Mouse (Mus musculus) gastrocnemius, adult 18-20 months (tissue): ENCODE data around the gene Nup85. TPM values are rescaled to one million over a fixed set of nuclear protein-coding genes. Genes with fewer than 3 reads are reported as not detected.
"Not testable (repeated sequence)": the region's sequence is repeated elsewhere in the genome, so short reads cannot be mapped to it uniquely, and the experiment has no call there.

ENCODE experiments used
- DNase-seq: peaks from one replicate; pipeline ENCODE4 v3.0.0; 2021; ENCODE audit warnings: low spot score
- long read RNA-seq, 2 experiments: library from polyadenylated mRNA; stranded (forward); transcript quantifications; one replicate each; pipeline ENCODE4 v2.0.0; 2021
- total RNA-seq, 2 experiments: library from RNA; stranded (reverse); gene quantifications; 2 replicates each; pipeline ENCODE4 v1.2.3; 2021

Gene Nup85
- total RNA-seq = 10 to 100 TPM; 17.8 to 18.0 TPM
- long read RNA-seq, experiment 1, transcript Nup85-201 (19 exons, 2,230 nt) = major isoform, 32 of 38 reads
- long read RNA-seq, experiment 1, partial matches to known transcripts = 3 of 38 reads
- long read RNA-seq, experiment 1, other reads (novel, unspliced or antisense) = 3 of 38 reads
- long read RNA-seq, experiment 2, transcript Nup85-201 (19 exons, 2,230 nt) = major isoform, 23 of 28 reads
- long read RNA-seq, experiment 2, partial matches to known transcripts = 1 of 28 reads
- long read RNA-seq, experiment 2, other reads (novel, unspliced or antisense) = 4 of 28 reads

DNA sequence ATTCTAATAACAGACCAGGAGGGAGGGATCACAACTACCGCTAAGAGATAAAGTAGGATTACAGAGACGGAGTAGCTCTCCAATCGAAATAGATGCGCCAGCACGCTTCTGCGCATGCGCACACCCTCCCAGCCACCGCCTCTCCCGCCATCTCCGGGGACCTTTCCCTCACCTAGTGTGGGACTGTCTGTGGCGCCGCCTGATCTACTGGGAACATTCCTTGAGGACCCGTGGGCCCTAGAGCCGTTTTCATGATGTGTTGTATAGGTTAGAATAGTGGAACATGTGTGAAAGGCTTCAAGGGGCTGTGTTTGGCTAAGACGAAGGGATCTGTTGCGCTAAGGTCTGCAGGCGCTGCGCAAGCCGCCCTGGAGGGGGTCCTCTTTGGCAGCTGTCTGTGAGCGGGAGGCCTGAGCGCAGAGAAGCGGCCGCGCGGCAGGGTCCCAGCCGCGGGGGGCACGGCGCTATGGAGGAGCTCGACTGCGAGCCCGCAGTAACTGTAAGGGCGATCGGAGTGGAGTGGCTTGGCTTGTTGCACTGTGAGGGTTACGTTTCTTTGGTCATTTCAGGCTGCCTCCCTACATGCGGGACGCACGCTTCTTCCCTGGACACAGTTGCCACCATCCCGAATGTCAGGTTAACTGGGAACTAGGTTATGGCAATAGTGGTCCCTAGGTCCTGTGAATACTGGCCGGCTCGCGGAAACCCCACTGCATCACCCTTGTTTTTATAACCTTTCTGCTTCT is at the start of gene Nup85:
TSS of gene Nup85 (plus strand) at position 371 of the 746 bp plus-strand sequence.
- DNase-seq = peak; percentile 97

DNA sequence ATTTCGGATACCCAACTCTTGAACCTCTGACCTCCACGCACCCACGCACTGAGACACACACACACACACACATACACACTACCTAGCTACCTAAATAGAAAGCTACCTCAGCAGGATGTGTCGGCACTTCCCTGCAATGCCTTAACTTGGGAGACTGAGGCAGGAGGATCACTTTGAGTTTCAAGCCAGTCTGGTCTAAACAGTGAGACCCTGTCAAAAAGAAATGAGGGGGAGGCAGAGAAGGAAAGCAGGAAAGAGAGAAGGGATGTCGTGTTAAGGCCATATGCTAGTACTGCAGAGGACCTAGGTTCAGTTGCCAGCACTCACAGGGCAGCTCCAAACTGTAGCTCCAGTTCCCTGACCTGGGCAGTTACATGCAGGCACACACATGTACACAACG is 49.2 kb upstream of the Nup85 start:
- DNase-seq = no peak

DNA sequence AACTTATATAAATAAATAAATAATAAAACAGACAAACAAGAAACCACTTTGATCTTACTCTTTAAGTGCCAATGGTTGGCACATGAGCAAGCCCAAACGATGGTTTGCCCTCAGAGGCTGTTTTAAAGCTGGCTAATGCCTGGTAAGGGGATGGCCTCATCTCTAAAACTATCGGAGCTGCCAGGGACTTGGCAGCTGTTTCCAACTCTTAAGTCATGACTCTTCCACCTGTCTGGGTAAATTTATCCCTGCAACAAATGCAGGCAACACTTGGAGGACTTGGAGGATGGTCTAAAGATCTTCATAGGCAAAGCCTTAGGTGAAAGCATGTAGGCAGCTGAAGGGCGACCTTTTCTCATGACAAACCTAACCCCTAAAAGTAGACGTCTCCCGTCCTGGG is 47.3 kb upstream of the Nup85 start:
- peak; percentile 35 for DNase-seq

DNA sequence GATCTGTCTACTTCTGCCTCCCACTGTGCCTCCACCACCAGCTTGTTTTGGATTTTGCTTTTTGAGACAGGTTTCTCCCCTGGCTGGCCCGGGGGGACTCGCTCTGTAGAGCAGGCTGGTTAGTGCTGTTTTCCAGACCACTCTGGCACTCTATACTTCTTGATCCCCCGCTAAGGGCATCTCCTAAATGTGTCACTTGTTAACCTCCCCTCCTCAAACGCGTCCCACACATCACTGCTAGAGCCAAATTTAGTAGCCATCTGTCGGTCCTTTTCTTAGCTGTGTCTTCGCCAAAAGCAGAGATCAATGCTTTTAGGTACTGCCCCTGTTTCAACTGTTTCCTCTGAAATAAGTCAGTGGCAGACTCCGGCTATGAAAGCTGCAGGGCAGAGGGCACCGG is 45.5 kb upstream of the Nup85 start:
- no peak for DNase-seq

DNA sequence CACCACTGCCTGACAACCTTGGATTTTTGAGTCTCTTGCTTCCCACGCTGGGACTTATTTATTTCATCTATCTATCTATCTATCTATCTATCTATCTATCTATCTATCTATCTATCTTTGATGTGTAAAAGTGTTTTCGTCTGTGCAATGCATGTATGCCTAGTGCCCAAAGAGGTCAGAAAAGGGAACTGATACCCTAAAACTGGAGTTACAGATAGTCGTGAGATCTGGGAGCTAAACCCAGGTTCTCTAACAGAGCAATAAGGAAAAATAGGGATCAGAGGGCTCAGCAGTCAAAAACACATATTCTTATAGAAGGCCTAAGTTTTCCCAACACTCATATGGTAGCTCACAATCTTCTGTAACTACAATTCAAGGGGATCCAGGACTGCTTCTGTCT is 44.7 kb upstream of the Nup85 start:
- DNase-seq = no peak

DNA sequence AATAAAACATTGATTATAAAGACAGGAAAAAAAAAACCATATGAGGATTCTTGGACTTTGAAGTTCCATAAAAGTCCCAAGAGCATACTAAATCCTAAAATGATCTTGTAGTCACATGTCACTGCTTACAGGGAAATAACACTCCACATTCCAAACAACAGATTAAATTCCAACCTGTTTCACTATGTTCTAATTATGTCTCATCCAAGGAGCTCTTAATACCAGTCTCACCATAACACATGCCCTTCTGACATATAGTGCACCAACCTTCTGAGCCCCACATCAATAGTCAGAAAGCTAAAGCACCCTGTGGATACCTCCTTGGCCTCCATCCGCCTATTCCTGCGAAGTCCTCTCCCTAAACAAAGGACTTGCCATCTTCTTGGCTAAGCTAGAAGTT is 44.0 kb upstream of the Nup85 start:
- no peak for DNase-seq

DNA sequence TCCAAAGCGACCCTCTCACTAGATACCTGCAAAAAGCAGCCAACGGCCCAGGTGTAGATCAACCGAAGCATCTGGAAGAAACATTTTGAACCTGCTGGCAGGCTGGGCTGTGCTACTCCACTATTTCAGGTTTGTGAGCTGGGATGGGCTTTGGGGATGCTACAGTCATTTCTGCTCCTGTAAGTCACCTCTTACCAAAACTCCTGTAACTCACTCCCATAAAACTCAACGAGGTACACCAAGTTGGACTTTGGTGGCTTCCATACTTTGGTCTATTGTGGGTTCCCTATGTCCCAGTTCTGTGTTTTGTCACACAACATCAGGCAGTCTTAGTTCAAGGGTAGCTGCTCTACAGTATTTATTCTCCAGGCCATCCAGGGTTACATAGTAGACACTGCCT is 43.2 kb upstream of the Nup85 start:
- DNase-seq = no peak

DNA sequence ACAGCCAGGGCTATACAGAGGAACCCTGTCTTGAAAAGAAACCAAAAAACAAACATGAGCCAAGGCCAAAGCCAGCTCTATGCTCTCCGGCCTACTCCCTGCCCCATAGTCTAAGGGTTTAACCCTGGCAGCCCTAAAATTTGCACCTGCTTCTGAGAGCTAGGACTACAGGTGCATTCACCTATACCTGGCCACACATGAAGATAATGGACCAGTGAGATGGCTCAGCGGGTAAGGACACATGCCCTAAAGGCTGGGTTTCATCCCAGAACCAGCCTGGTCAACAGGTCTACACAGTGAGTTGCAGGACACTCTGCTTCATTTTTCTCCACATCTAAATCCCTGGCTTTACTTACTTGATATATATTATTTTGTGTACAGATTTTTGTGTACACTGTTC is 42.0 kb upstream of the Nup85 start:
- DNase-seq = no peak

DNA sequence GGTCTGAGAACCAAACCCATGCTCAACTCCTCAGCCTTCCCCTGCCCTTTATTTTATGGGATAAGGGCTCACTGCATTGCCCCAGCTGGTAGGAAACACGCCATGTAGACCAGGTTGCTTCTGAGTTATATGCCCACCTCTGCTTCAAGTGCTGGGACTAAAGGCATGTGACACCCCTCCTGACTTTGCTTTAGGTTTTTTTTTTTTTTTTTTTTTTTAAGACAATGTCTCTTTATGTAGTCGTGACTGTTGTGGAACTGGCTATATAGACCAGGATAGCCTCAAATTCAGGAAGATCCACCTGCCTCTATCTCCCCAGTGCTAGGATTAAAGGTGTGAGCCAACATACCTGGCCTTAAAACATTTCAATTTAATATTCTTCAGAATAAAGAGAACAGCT is 41.5 kb upstream of the Nup85 start:
- no peak for DNase-seq

DNA sequence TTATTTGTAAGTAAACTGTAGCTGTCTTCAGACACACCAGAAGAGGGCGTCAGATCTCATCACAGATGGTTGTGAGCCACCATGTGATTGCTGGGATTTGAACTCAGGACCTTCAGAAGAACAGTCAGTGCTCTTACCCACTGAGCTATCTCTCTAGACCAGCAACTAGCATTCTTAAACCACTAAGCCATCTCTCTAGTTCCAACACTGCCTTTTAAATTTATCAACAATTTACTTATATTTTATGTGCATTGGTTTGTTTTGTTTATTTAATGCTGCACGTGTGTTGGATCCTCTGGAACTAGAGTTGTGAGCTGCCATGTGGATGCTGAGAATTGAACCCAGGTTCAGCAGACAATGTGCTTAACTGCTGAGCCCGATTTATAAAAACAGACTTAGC is 37.8 kb upstream of the Nup85 start:
- not testable (repeated sequence) for DNase-seq

DNA sequence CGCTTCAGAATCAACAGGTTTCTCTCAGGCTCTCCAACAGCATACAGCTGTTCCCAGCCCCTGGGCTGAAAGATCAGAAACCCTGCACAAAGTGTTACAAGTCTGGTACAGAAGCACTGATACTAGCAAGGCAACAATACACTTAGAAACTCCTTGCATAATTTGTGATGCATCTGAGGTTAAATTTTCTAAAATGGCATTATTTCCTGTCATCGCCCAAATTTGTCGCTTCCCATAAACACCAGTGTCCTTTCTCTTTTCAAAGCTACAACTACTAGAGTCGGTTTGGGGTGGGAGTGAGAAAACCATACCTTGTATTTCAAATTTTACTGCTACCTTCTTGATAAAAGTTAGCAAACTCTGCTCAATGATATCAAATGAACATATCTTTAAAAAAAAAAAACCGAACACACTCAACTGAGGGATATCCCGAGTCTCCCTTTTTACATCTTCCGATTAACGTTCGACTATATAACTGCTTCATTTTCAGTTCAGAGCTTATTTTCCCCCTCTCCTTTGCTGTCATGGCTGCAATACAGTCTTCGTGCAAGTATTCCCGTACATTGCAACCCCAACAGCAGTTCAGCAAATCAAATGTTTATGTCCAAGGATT is 29.4 kb upstream of the Nup85 start:
- no peak for DNase-seq

DNA sequence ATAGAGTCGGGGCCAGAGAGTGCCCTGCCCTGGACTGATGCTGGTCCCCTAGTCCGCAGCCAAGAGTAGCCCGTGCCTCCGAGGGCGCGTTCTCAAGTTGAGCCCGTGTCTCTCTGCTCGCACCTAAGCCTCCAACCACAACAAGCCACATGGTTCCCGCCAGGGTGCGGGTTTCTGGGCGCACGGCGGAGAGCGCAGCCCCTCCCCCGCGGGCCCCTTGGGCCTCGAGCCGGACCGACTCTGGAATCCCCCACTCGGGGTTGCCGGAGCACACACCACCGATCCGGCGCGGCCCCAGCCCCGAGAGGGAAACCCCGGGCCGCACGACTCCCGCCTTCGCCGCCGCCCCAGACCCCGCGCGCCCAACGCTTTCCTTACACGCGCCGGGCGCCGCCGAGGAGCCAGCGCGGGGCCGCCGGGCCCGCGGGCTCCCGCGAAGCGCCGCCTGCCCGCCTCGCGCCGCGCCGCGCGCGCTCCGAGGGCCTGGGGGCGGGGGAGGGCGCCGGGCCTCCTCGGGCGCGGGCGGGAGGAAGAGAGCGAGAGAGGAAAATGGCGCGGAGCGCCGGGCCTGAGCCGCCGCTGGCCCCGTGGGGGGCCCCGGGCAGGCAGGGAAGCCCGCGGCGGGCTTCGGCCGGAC is 28.7 kb upstream of the Nup85 start:
- DNase-seq = peak; percentile 53

DNA sequence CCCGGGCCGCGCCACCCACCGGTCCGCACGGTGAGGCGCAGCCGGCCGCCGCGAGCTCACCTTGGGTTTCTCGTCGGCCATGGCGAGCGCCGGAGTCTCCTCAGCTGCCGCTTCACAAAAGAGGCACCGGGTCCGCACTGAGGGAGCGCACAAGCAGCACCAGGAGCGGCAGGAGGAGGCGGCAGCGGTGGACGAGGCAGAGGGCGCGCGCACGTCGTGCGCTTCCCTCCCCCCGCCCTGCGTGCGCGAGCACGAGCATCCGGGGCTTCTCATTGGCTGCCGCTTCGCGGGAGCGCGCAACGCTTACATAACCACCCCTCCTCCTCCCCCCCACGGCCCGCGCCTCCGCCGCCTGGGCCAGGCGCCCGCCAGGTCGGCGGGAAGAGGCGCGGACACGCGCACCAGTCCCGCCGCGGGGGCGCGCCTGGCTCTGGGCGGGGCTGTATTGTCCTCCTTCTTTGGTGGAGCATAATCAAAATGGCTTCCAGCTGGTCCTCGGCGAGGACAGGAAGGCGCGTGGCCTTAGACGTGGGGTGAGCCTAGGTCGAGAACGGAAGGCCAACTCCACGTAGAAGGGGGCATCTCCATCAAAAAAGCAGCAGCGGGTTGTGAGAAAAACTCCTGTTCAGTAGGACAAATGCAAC is 28.1 kb upstream of the Nup85 start, which contains the start of gene Sumo2:
TSS of gene Sumo2 (minus strand) at position 239 of the 644 bp plus-strand sequence.
- DNase-seq = peak; percentile 98

DNA sequence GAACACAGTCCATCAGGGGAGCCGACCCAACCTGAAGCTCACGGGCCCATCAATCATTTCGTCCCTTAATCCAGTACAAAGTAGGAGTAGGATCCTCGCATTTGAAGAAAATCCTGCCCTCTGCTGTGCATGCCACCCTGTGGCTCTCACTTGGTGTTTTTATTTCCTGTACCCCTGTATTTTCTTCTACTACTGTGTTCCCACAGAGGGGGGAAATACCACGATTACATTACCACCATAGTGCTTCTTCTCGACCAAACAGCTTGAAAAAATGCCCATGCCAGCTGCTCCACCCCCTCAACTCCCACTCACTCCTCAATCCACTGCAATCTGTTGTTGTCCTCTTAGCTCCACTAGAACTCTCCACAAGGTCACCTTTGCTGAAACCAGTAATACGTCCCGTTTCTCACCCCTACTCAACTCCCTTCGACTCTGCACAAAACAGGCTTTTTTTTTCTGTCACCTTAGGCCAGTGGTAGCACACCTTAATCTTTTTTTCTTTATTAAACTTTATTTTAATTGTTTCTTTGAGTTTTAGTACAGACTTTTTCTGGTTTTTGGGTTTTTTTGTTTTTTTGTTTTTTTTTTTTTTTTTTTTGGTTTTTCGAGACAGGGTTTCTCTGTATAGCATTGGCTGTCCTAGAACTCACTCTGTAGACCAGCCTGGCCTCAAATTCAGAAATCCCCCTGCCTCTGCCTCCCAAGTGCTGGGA is 27.2 kb upstream of the Nup85 start:
- DNase-seq = no peak

DNA sequence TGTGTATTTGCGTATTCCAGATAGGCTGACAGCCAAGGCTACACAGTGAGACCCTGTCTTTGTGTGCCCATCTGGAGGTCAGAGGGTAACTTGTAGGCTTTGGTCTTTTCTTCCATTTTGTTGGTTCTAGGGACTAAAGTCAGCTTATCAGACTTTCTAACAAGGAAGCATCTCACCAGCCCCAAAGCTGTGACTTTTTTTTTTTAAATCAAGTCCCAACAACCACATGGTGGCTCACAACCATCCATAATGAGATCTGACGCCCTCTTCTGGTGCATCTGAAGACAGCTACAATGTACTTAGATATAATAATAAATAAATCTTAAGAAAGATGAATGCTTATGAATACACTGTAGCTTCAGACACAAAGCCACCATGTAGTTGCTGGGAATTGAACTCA is 26.2 kb upstream of the Nup85 start:
- no peak for DNase-seq

DNA sequence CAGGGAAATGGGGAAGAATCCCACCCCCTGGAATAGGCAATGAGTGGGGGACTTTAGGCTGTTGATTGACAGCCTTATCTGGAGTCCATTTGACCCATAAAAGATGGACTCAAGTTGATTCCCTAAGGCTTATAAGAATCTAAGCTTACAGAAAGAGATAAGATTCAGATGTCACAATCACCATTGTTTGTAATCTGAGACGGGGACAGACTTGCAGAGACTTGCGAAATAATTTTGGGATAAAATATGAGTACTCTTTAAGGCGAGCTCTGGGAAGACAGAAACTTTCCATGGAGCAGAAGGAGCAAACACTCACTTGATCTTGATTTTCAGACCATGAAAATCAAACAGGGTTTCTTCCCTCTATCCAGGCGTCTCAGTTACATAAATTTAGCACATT is 20.7 kb upstream of the Nup85 start:
- no peak for DNase-seq

DNA sequence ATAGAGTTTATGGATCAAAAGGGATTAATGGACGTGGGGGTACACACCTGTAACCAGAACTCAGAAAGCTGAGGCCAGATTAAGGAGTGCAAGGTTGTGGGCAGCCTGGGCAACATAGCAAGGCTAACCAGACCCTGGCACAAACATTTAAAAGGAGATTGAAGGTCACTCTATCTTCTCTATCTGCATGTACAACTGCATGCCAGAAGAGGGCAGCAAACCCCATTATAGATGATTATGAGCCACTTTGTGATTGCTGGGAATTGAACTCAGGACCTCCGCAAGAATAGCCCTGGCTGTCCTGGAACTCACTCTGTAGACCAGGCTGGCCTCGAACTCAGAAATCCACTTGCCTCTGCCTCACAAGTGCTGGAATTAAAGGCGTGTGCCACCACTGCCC is 11.5 kb upstream of the Nup85 start:
- peak; percentile 6 for DNase-seq

DNA sequence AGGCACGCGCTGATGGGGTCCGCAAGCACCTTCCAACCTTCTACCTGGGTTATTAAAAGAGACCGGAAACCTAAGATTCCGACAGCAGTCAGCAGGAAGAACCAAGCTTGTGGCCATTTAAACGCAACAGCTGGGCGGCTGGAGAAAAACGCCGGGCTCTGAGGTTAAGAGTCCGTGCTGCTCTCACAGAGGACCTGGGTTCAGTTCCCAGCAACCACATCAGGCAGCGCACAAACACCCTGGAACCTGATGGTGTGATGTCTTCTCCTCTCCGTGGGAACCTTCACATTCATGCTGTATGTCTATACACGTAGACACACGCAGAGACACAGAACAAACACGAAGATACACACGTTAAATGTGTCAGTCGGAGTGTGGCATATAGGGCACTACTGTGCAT is 8.5 kb upstream of the Nup85 start:
- no peak for DNase-seq

DNA sequence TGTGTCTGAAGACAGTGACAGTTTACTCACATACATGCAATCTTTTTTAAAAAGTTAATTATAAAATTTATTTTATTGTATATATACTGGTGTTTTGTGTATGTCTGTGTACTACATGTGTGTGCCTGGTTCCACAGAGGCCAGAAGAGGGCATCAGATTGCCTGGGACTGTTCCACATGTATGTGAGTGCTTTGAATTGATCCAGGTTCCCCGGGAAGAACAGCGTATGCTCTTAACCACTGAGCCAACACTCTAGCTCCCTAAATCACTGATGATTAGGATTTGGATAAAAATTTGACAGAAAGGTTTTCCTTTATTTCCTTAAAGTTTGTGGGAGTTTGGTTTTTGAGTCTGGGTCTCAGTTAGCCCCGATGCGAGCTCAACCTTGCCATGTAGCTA is 828 bp upstream of the Nup85 start:
- no peak for DNase-seq

DNA sequence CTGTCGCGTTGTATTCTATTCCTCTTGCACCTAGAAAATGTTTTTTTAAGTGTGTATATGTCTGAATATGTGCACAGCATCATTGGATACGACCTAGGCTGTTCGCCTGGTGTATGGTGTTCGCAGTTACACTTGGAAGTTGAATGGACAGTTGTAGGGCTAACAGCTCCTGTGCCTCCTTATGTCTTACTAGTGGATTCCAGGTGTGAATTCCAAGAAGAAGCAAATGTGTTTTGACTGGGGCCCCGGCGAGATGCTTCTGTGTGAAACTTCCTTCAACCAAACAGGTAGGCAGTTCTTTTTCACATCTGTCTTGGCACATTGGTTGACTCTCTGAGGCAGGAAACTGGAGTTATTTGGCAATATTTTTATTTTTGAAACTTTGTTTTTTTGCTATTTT is 727 bp downstream of the Nup85 start:
- no peak for DNase-seq

DNA sequence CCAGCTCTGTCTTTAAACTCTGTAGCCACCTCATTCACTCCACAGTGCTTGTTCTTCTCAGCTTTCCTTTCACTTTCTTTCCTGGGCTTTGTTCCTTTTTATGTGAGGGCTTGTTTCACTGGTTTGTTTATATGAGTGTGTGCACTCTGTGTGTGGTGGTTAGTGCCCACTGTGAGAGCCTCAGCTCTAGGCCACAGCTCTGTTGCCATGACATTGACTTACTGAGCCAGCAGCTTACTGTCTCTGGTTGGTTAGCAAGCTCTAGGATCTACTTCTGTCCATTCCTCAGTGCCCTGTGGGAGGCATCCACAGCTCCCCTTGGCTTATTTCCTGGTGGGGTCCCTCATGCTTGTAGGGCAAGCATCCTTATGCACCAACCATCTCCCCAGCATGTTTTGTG is 14.8 kb downstream of the Nup85 start:
- DNase-seq = no peak
